Mouse (Mus musculus) frontal cortex, postnatal 14 days (tissue): ENCODE data around the gene 1700069L16Rik.

Experiments used
- DNase-seq, 2 experiments: peaks; one replicate each; pipeline ENCODE4 v3.0.0; 2022; ENCODE audit warnings: low spot score in 2 of 2

Gene 1700069L16Rik

DNA sequence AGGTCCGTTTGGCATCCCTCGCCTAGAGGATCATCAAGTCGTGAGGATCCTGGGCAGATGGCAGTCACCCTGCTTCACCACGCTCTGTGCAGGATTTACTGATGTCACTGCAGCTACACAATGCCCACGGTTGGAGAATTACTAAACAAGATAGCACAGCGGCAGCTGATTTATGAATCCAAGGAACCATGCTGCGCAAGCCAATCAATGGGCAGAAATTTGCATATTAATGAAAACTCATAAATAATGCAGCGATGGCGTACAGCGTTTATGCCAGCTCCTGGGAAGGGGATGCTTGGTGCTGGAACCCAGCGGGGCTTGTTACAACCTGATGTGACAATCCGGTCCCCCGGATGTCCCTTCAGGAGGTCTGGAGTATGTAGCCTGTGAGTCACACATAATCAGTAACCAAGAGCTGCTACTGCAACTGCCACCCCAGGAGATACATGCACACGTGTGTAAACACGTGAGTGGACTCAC, 34.5 kb downstream of the 1700069L16Rik start:
- no peak for DNase-seq

DNA sequence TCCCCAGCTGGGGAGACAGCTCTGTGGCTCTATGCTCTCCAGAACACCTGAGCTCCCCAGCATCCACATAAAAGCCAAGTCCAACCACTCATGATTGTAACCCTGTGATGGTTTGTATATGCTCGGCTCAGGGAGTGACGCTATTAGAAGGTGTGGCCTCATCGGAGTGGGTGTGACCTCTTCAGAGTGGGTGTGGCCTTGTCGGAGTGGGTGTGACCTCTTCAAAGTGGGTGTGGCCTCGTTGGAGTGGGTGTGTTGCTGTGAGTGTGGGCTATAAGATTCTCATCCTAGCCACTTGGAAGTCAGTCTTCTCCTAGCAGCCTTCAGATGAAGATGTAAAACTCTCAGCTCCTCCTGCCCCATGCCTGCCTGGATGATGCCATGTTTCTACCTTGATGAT, 37.1 kb downstream of the 1700069L16Rik start:
- no peak for DNase-seq

DNA sequence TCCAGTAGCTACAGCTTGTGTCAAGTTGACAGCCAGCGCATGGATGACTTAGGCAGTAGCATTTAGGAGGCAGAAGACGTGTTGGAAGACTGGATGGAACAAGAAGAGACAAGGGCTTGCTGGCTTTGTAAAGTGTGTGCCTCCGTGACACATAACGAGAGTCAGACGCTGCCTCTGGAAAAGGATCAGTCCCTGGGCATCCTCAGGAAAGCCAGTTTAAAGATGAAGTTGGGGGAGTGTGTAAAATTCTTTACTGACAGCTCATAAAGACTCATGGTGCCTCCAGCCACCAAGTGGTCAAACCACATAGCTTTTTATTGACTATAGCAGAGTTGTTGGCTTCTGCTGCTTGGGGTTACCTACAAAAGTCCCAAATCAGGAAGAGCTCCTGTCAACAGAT, 39.1 kb downstream of the 1700069L16Rik start:
- no peak for DNase-seq

DNA sequence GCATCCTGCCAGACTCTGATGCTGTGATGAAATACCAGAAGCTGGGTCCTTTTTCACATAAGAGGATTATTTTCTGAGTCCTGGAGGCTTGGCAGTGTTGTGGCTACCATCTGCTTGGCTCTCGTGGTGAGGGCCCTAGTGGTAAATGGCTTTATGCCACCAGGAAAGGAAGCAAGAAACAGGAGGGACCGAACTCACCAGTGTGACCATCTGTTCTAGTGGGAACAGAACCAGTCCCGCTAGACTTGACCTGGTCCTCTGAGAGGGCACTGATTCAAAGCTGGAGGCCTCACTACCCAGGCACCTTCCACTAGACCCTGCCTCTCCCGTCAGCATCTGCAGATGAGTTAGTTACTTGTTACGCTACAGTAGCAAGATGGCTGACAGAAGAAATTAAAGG, 41.3 kb downstream of the 1700069L16Rik start:
- DNase-seq = no peak

DNA sequence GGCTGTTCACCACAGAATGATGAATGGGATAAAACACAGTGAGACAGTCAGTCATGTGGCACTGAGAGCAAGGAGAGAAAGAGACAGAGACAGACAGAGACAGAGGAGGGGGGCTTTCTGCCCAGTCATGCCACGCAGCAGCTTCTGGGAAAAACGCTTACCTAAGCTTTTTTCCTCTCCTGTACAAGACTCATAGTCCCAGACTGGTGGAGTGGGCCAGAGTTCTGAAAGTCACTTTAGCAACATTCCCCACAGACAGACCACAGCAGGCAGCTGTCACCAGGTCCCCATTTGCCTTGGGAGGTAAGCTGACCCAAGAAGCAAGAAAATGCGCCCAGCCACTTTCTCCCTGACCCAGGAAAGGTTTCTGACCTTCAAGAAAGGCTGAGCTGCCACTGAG, 42.1 kb downstream of the 1700069L16Rik start:
- DNase-seq = no peak

DNA sequence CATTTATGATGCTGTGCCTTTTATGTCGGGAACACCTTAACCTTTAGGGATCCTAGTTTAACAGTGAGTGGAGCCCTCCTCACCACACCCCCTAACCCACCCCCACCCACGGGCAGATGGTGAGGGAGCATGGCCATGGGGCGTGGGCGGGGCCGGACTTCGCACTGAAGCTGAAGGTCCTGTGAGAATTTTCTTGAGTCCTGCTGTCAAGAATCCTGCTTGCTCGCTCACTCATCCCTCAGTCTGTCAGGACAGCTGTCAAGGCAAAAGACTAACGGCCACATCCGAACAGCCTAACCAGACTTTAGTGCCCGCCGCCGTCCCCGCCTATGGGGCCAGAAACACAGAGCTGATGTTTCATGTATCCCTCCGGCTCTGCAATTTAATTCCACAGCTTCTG, 43.4 kb downstream of the 1700069L16Rik start:
- DNase-seq = no peak

DNA sequence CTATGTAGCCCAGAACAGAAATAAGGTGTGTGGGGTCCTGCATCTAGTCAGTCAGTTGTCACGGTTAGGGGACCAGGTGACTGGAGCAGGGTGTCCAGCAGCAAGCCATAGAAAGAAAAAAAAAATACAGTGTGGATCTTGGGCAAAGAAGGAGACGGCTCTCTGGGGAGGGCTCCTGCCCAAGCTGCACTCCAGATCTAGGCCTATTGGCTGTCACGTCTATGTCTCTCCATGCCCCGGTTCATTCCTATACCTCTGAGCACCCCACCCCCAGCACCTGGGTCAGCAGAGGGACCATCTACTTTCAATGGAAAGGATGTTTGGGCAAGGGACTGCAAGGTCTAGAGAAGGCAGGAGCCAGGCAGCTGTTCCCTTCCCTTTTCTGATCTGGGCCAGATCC, 45.1 kb downstream of the 1700069L16Rik start:
- DNase-seq = no peak

DNA sequence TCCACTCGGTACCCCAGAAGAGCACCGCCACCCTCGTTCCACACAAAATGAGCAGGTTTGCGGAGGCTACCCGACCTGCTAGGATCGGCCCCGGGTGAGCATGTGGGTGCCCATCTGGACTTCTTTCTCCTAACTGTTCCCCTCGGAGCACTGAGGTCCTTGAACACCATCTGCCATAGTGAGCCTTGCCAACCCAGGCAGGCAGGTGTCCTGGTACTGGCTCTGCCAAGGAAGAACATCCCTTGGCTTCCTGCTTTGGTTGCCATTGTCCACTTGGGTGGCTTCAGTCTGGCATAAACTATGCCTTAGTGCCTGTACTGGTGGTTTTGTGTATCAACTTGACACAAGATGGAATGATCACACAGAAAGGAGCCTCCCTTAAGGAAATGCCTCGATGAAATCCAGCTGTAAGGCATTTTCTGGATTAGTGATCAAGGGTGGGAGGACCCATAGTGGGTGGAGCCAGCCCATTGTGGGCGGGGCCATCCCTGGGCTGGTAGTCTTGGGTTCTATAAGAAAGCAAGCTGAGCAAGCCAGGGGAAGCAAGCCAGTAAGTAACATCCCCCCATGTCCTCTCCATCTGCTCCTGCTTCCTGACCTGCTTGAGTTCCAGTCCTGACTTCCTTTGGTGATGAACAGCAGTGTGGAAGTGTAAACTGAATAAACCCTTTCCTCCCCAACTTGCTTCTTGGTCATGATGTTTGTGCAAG, 45.7 kb downstream of the 1700069L16Rik start:
- DNase-seq = no peak

DNA sequence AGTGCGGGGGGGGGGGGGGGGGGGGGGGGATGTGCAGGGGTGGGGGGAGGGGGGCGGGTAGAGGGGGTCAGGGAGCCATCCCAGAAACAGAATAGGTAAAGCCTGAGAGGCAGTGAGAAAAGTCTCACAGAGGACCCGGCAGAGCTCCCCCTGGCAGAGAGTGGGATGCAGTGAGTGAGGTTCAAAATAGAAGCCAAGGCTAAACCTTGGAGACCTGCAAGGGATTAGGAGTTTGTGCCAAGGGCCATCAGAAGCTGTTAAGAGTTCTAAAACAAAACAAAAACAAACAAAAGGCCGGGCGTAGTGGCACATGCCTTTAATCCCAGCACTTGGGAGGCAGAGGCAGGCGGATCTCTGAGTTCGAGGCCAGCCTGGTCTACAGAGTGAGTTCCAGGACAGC, 47.0 kb downstream of the 1700069L16Rik start:
- no peak for DNase-seq

DNA sequence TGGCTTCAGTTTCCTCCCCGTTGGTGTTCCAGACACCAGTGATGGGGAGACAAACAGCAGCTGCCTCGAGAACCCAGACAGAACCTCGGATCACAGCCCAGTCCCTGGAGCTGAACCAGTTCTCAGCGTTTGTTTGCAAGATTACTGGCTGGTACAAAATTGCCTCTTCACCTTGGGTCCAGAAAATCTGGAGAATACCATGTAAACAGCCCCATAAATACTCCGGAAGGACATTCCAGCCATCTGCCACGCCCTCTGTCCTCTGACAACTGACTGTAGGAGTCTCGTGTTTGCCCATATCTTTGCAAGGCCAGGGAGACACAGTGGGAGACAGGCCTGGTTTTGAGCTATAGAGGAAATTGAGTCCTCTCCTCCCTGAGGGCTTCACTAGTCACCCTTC, 49.7 kb downstream of the 1700069L16Rik start:
- no peak for DNase-seq

DNA sequence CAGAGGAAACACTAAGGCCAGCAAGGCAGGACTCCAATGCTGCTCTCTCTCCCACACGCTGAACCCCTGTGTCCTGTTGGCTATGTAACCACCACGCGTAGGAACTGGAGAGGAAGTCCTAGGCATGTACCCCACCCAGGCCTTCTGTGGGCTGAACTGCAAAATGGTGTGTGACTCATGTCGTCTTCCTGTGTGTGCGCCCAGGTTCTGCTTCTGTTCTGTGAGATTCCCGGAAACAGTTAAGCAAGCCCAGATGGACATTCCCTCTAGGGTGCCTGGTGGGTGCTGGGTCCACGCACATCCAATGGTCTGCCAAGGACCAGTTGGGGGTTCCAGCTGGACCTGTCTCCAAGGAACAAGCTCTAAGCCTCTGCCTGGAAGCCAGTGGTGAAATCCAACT, 52.1 kb downstream of the 1700069L16Rik start:
- DNase-seq = no peak

DNA sequence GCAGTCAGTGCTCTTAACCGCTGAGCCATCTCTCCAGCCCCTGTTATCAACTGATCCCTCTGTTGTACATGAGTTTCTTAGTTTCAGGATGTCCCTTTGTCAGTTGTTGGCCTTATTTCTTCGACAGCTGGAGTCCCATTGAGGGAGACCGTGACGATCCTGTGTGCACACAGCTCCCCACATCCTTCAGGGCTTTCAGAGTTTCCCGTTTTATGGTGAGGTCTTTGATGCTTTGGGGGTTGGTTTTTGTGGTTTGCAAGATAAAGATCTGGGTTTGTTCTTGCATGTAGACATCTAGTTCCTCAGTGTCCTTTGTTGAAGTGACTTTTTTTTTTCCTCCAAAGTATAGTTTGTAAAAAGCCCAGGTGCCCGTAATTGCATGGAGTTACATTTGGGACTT, 54.0 kb downstream of the 1700069L16Rik start:
- DNase-seq = no peak

DNA sequence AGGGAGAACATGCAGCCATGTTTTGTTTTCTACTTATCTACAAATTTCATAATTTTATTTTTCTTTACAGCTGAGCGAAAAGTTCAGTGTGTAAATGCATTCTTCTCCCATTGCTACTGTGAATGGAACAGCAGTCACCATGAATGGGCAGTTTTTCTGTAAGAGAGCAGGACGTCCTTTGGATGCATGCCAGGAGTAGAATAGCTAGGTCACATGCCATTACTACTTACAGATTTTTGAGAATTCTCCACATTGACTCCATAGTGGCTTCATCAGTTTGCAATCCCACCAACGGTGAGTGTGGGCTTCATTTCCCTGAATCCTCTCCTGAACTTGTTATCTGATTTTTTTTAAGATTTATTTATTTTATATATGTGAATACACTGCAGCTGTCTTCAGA, 54.5 kb downstream of the 1700069L16Rik start:
- DNase-seq = no peak

DNA sequence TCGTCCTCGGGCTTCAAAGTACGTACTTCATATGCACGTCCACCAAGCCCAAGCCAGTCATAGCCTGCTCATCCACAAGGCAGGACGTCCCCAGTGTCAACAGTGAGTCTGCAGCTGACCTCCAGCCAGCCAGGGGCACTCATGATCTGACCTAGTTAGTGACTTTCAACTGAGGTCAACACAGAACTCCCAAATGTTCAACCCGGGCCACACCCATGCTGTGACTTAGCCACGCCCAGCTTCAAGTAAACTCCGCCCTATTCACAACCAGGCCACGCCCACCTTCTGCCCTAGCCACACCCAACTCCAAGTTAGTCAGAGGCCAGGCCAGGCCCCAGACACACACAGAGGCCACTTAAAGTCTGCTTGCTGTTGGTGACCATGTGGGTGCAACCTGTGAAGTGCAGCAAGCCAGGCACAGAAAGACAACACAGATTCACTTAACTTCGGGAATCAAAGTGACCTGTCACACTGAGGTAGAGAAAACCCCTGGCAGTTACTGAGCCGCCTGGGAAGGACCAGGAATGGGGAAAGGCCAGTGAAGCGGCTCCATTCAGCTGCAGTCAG, 59.9 kb downstream of the 1700069L16Rik start:
- no peak for DNase-seq

DNA sequence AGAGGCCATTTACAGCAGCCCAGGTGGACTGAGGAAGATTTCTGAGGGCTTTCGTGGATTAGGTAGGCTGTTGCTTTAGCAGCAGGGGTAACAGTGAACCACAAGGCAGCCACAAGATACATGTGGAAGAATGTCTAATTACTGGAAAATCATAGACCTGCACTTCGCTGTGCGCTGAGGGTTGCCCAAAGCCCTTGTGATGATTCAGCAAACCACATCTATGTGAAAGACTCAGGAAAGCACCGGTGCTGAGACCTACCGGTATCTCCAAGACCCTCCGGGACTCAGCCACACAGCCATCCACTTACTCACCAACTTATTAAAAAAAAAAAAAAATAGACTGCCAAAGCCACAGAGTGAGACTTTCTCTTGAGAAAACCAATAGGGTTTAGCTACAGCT, 60.4 kb downstream of the 1700069L16Rik start:
- DNase-seq = no peak

DNA sequence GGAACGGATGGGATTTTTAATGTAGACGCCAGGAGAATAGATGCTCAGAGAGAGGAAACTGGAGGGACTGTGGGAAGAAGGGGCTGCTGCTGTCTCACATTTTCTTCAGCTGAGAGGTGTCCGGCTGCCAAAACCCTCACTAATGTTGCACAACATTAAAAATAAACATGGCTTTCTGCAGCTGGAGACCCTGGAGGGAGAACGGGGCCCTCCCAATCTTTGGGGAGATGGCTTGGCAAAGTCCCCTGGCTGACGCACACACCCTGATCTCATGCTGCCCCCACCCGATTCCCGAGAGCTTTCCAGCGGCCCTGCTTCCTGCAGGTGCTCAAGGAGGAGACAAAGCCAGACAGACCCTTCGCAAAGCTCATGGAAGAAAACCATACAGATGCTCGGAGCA, 63.7 kb downstream of the 1700069L16Rik start:
- no peak for DNase-seq

DNA sequence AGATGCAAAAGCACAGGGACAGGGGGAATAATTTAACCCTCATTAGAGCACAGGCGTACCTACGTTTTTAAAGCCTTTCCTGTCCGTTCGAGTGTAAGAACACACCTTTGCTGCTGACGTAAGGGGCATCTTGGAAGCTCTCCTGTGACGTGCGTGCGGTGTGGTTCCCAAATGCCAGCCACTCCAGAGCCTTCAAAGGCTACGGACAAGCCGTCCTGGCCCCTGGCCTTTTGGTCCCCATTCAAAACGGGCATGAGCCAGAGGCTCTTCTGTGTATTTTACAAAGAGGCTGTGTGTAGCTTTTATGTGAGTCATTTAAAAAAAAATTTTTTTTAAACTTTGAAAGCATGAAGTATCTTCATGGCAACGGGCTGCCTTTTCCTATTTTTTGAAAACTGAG, 69.8 kb downstream of the 1700069L16Rik start:
- no peak for DNase-seq

DNA sequence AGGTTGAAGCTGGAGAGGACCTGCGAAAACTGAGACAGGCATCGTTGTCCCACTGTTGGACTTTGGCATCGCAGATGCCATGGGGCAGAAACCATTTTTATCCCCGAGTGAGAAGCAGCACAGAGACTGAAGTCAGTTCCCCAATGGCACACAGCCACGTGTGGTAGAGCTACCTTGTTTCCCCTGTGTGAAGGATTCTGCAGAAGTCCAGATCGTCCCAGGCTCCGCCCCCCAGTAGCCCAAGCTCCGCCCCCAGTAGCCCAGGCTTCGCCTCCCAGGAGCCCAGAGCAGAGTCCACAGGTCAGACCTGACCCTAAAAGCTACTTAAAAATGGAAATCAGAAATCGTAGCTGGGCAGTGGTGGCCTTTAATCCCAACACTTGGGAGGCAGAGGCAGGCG, 70.4 kb downstream of the 1700069L16Rik start:
- no peak for DNase-seq

DNA sequence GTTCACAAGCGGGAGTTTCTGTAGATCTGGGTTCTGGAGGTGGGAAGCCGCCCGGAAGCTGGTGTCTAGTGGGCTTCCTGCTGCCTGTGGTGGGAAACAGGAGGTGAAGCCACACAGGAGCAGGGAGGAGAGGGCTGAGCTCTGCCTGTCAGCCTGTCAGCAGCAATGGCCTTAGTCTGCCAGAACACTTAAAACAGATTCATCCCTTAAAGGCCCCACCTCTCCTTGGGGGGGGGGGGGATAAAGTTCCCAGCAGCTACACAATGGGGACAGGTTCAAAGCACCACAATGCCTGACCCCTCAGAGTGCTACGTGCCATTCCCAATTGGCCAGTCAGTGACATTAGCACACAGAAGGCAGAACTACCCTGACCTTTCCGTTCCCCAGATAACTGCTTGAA, 72.4 kb downstream of the 1700069L16Rik start:
- no peak for DNase-seq

DNA sequence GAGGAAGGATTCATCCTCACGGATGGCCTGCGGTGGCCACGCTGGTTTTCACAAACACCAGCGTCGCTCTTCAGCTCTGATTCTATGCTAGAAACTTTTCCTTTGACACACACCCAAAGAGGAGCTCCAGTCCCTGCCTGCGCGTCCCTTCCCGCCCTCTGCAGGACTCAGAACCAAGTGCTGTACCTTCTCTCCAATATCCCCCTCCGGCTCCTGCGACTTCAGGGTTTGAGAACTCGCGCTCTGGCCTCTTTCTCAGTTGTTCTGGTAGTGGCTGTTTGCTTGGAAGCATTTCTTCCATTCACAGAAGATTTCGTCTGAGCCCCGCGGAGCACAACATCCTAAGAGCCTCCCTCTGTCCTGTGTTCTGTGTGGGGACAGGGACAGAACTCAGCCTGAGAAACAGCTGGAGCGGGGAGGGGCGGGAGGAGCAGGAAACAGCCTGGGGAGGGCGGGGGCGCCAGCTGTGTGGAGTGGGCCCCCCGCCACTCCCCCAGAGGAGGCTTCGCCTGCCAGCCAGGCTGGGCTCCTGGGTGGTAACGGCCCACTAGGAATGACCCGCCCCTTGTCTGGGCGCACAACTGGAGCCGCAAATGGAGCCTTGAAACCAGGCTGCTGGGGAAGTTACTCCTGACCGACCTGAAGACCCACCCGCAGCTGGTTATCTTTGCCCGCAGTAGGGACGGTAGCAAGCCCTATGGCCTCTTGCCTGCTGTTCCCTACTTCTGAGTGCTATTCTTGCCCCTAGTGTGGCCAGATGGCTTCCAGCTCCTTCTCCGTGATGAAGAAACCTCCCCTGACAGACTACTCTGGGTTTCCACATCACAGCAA, 74.3 kb downstream of the 1700069L16Rik start, which contains the start of gene Cmklr1:
Gene Cmklr1, minus strand, starts transcription at position 392 of the 831 bp plus-strand sequence.
- no peak for DNase-seq

DNA sequence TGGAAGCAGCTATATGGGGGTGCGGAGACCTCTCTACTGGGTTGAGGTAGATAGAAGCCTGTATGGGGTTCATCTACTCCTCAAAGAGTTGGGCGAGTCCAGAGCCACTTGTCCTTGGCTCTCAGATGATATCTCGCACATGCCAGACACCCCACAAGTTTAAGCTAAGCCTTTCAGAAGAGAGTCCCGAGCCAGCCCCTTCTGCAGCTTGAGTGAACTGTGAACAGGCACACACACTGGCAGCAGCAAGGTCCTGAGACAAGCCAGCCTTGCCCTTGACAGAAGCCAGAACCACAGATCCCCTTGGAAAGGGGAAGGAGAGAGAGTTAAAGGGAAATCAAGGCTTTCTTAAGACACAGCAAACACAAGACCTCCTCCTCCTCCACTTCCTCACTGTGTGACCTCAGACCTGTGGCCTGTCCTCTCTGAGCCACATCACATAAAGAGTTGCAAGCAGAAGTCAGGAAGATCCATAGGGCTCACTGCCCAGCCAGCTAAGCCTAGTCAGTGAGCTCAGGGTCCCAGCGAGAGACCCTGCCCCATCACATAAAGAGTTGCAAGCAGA, 75.8 kb downstream of the 1700069L16Rik start:
- no peak for DNase-seq

DNA sequence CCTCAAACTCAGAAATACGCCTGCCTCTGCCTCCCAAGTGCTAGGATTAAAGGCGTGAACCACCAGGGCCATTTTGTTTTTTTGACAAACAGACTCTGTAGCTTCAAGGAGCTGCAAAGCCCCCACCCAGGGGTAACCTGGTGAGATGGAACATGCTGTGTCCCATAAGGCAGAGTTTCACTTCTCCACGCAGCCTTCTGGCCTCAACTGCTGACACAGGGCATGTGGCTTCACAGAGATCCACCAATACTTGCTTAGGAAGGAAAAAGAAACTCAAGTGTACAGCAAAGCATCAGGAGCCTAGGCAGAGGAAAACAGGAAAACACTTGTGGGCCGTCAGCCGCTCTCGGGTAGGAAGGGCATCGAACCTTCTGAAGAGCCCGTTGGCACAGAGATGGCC, 77.4 kb downstream of the 1700069L16Rik start:
- DNase-seq = no peak
